Mouse (Mus musculus) kidney, embryonic 14.5 days (tissue): ENCODE measurements at regions not wholly inside any gene's neighbourhood (a gene's known extent, or its start where the extent isn't known, plus 50 kb on each side); places are given as distances from the start of the nearest gene placed in this dataset.

Experiments
- ATAC-seq: fragments of 200-750 bp; cut with Nextera tagmentation; 2 replicates; pipeline ENCODE4 v1.8.0; 2017; ENCODE audit warnings: moderate number of reproducible peaks, mild to moderate bottlenecking, moderate TSS enrichment, moderate library complexity; ENCODE audit not compliant: low FRiP score, low TSS enrichment
- H3K27ac ChIP-seq: fragments of 300-500 bp; sonication (generic); 2 replicates; pipeline ENCODE4 v1.5.1; 2014; ENCODE audit warnings: low read depth, mild to moderate bottlenecking, low read length, moderate library complexity, mixed read lengths
- H3K27me3 ChIP-seq: fragments of 300-500 bp; sonication (generic); 2 replicates; pipeline ENCODE4 v1.6.1; 2014; ENCODE audit warnings: mild to moderate bottlenecking, low read length; ENCODE audit not compliant: control insufficient read depth, insufficient read depth
- H3K36me3 ChIP-seq: fragments of 300-500 bp; sonication (generic); 2 replicates; pipeline ENCODE4 v1.6.1; 2014; ENCODE audit warnings: low read length, mixed read lengths; ENCODE audit not compliant: control insufficient read depth, insufficient read depth
- H3K4me1 ChIP-seq: fragments of 300-500 bp; sonication (generic); 2 replicates; pipeline ENCODE4 v1.6.1; 2014; ENCODE audit warnings: low read length, mixed read lengths; ENCODE audit not compliant: control insufficient read depth, insufficient read depth
- H3K4me2 ChIP-seq: fragments of 300-500 bp; sonication (generic); replicated peaks from 2 replicates; pipeline ENCODE4 v1.6.1; 2014; ENCODE audit warnings: low read depth, mild to moderate bottlenecking, low read length
- H3K4me3 ChIP-seq: fragments of 300-500 bp; sonication (generic); 2 replicates; pipeline ENCODE4 v1.5.1; 2014; ENCODE audit warnings: mild to moderate bottlenecking, low read length
- H3K9ac ChIP-seq: fragments of 300-500 bp; sonication (generic); 2 replicates; pipeline ENCODE4 v1.6.1; 2014; ENCODE audit warnings: low read depth, mild to moderate bottlenecking, low read length, moderate library complexity
- H3K9me3 ChIP-seq: fragments of 300-500 bp; sonication (generic); 2 replicates; pipeline ENCODE4 v1.6.1; 2016; ENCODE audit warnings: low read length; ENCODE audit not compliant: control insufficient read depth
- WGBS: fragments of 180-500 bp; shearing (Covaris S2); extraction: QIAGEN DNeasy Blood & Tissue Kit; methylation state at CpG from one replicate; pipeline ENCODE4 v1.1.7; 2014; 5-methylcytosine and 5-hydroxymethylcytosine counted together

DNA sequence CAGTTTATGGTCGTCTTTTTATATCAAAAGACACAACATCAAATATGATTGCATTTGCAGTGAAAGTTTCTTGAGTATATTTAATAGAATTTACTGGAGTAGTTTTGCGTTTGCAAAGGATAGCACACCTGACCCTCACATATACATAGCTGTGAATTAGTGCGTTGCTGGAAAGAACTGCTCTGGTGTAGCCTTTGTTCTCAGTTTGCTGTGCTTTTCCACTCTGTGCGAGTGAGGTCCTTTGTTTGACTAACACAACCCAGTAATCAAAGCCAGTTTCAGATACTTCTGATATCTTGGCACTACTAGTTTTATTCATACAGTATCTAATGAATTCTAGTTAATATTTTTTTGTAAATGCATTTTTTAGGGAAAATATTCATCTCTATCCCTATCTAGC lies 84.7 kb downstream of the Trim52 start:
- Histone ChIP-seq H3K27ac (no peak overlapping the region), H3K9ac (no peak overlapping the region), H3K9me3 (no peaks in the 10 kb centered on the region), H3K27me3 (no peaks in the 10 kb centered on the region), H3K4me1 (no peaks in the 10 kb centered on the region), H3K36me3 (no peaks in the 10 kb centered on the region), H3K4me3 (no peak overlapping the region), H3K4me2 (no peak overlapping the region)
- ATAC-seq, result no peak
- WGBS, result 70% methylated on average over 4 of the region's 4 CpGs

GRCm38 (mm10) chr14:106193583-106193982 lies 87.6 kb downstream of the Trim52 start:
- no peak for ATAC-seq
- Histone ChIP-seq H3K4me3 (no peak overlapping the region), H3K4me1 (no peaks in the 10 kb centered on the region), H3K27ac (no peak overlapping the region), H3K9ac (no peak overlapping the region), H3K9me3 (no peaks in the 10 kb centered on the region), H3K4me2 (no peak overlapping the region), H3K27me3 (no peaks in the 10 kb centered on the region), H3K36me3 (no peaks in the 10 kb centered on the region)
- WGBS, result 77% methylated on average over 2 of the region's 2 CpGs

DNA sequence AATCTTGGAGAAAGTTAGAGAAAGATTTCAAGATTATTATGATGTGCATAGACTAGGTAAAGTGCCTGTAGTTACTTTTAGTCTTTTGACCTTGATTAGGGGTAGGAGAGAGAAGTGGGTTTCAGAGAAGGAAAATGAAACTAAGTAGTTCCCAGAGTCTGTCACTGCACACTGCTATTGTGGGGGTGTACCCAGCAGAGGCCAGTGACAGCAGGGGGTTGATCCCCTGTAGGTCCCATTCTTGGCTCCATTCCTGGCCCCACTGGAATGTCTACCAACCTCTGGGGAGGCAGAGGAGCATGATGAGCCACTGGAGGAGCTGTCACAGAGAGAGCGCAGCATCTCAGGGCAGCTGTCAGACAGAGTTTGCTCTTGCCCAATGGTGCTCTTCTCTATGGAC lies 88.1 kb downstream of the Trim52 start:
- H3K36me3 ChIP-seq, result no peaks in the 10 kb centered on the region
- H3K9me3 ChIP-seq, result no peaks in the 10 kb centered on the region
- H3K9ac ChIP-seq, result no peak overlapping the region
- H3K27ac ChIP-seq, result no peak overlapping the region
- H3K27me3 ChIP-seq, result no peaks in the 10 kb centered on the region
- 85% methylated on average over 1 of the region's 1 CpGs for WGBS
- no peak for ATAC-seq
- no peaks in the 10 kb centered on the region for H3K4me1 ChIP-seq
- no peak overlapping the region for H3K4me2 ChIP-seq
- no peak overlapping the region for H3K4me3 ChIP-seq

- no peaks in the 10 kb centered on the region for H3K27me3 ChIP-seq
- no peak overlapping the region for H3K27ac ChIP-seq
- no peak overlapping the region for H3K4me2 ChIP-seq
- H3K4me1 ChIP-seq, result no peaks in the 10 kb centered on the region
- H3K9me3 ChIP-seq, result no peaks in the 10 kb centered on the region
- no peak for ATAC-seq
- no peak overlapping the region for H3K4me3 ChIP-seq
- WGBS, result 70% methylated on average over 1 of the region's 1 CpGs
- H3K9ac ChIP-seq, result no peak overlapping the region
- no peaks in the 10 kb centered on the region for H3K36me3 ChIP-seq
Measured at GRCm38 (mm10) chr14:106197826-106198225, 91.8 kb downstream of the Trim52 start.

GRCm38 (mm10) chr14:106199109-106199508 lies 93.1 kb downstream of the Trim52 start:
- H3K27me3 ChIP-seq, result no peaks in the 10 kb centered on the region
- no peak for ATAC-seq
- H3K4me1 ChIP-seq, result no peaks in the 10 kb centered on the region
- H3K36me3 ChIP-seq, result no peaks in the 10 kb centered on the region
- H3K4me2 ChIP-seq, result no peak overlapping the region
- no peak overlapping the region for H3K4me3 ChIP-seq
- WGBS, result 95% methylated on average over 2 of the region's 2 CpGs
- no peak overlapping the region for H3K27ac ChIP-seq
- no peak overlapping the region for H3K9ac ChIP-seq
- no peaks in the 10 kb centered on the region for H3K9me3 ChIP-seq

DNA sequence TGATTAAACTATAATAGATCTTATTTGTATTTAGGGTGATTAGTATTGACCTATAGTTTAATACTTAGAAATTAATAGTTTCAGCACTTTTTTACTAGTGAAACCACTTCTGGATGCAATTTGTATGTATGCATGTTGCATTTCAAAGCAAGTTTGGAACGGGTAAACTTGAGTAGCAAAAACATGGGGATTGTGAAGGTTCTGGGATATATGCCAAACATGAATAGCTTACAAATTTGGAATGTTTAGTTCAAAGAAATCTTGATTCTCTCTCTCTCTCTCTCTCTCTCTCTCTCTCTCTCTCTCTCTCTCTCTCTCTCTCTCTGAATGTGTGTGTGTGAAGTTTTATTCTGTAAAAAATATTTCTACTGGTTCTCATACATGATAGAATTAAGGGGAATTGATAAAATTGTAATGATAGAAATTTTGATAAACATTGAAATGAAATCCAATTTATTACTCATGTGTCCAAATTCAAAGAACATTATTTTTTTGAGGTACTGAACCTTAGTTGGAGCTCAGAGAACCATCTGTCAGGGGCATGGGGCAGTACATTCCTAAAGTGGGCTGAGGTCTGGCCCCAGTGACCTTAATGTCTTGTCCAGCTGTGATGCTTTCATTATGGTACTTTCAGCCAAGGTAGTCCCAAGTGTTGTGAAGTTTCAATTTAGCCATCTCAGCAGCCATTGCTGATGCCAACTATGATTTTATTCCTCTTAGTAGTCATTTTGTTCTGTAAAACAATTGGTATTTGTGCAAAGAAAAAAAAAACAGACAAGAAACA lies 93.7 kb downstream of the Trim52 start:
- ATAC-seq, result no peak
- WGBS, result 67% methylated on average over 1 of the region's 1 CpGs
- Histone ChIP-seq H3K9ac (no peak overlapping the region), H3K4me2 (no peak overlapping the region), H3K9me3 (no peaks in the 10 kb centered on the region), H3K36me3 (no peaks in the 10 kb centered on the region), H3K4me3 (no peak overlapping the region), H3K4me1 (no peaks in the 10 kb centered on the region), H3K27ac (no peak overlapping the region), H3K27me3 (no peaks in the 10 kb centered on the region)

DNA sequence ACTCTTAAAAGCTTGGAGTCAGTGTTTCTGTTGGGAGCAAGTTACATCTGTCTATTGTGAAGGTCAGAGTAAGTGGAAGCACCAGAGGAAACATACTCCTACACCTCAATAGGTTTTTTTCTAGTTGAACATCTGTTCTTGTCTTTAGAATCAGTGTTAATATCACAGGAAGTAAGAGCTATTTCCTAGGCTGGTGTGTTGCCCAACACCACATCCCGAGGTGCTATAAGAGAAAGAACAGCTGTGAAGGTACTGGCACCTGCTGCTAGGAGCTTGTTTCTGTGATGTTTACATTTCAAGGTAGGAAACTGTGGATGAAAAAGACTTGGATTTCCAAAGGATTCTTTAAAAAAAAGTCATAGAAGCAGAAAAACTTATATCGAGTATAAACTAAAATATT lies 105.1 kb downstream of the Trim52 start:
- H3K27me3 ChIP-seq, result no peaks in the 10 kb centered on the region
- H3K9ac ChIP-seq, result no peak overlapping the region
- no peak overlapping the region for H3K4me2 ChIP-seq
- H3K36me3 ChIP-seq, result no peaks in the 10 kb centered on the region
- no peak overlapping the region for H3K4me3 ChIP-seq
- no peak for ATAC-seq
- H3K9me3 ChIP-seq, result no peaks in the 10 kb centered on the region
- 57% methylated on average over 2 of the region's 2 CpGs for WGBS
- H3K27ac ChIP-seq, result no peak overlapping the region
- H3K4me1 ChIP-seq, result no peaks in the 10 kb centered on the region

DNA sequence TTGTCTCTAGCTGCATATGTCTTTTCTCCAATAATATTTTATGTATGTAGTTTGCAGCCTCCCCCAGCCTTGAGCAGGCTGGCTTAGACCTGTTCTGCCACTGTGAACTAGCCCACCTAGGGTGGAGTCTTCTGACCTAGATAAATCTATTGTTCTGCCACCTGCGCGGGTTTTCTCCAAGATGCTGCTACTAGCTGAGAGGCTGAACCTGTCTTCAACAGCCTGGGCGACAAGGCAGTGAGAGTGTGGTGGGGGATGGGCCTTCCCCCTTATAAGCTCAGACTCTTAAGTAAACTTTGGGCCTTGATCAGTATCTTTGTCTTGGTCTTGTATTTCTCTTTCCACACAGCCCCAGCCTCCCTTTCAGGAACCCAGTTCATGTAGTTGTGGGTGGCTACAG lies 111.7 kb downstream of the Trim52 start:
- Histone ChIP-seq H3K36me3 (no peaks in the 10 kb centered on the region), H3K27me3 (no peaks in the 10 kb centered on the region), H3K27ac (no peak overlapping the region), H3K4me3 (no peak overlapping the region), H3K9ac (no peak overlapping the region), H3K4me1 (no peaks in the 10 kb centered on the region), H3K9me3 (no peaks in the 10 kb centered on the region), H3K4me2 (no peak overlapping the region)
- ATAC-seq, result no peak
- WGBS, result 92% methylated on average over 3 of the region's 3 CpGs

DNA sequence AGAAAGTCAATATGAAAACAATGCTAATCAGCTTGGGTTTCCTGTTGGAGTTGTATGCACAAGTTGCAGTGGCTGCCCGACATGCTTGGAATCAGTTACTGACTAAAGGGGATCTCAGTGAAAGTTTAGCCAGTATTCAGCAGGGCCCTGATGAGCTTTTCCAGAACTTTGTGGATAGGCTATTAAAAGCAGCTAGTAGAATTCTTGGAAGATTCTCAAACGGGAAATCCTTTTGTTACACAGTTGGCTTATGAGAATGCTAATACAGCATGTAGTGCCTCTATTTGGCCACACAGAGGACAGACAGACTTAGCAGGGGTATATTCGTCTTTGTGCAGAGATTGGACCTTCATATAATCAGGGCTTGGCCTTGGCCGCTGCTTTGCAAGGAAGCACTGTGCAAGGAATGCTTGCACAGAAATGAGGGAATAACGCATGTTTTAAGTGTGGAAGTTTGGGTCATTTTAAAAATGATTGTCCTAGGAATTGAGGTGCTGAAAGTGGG lies 113.3 kb downstream of the Trim52 start:
- no peak overlapping the region for H3K9ac ChIP-seq
- H3K4me3 ChIP-seq, result no peak overlapping the region
- ATAC-seq, result no peak
- no peaks in the 10 kb centered on the region for H3K4me1 ChIP-seq
- WGBS, result 86% methylated on average over 5 of the region's 5 CpGs
- no peaks in the 10 kb centered on the region for H3K9me3 ChIP-seq
- no peaks in the 10 kb centered on the region for H3K27me3 ChIP-seq
- no peaks in the 10 kb centered on the region for H3K36me3 ChIP-seq
- H3K27ac ChIP-seq, result no peak overlapping the region
- no peak overlapping the region for H3K4me2 ChIP-seq
